In genomic region chr2:166442997-166443396, GRCm38 (mm10) we compare ENCODE assay signal across 10 mouse cellular contexts.
DNase-seq lines count a peak whose midpoint lies in the region; ATAC-seq lines count a peak whose summit lies in the region.
"Had no signal": no experiment of that assay in that cellular context is flagged by ENCODE, and none has a peak within 500 bp of the region (broad histone marks: within the 10 kb centered on the region; RNA-seq: fewer than 3 reads in every experiment).

No protein-coding gene starts in this region.

- intact Hi-C loops in gastrocnemius, postnatal 36 days (cut with DNase I) = no loop called here
- intact Hi-C loops in left cerebral cortex, postnatal 36 days (cut with DNase I) = loop anchor here (5.0 kb wide), 3 partner anchors 91 to 336 kb away; partner anchors contain the start of gene Sulf2

- H3K9ac ChIP-seq in kidney, embryonic 16.5 days (replicated peaks; ENCODE audit: low read length) = no peak overlapping the region
- no peak overlapping the region for H3K9ac ChIP-seq in kidney, embryonic 15.5 days
- H3K9ac ChIP-seq in embryonic facial prominence, embryonic 11.5 days (replicated peaks; ENCODE audit: low read length) = peak overlapping the region; percentile 37
- H3K9ac ChIP-seq in limb, embryonic 12.5 days (replicated peaks) = no peak overlapping the region
- H3K9ac ChIP-seq in neural tube, embryonic 12.5 days = no peak overlapping the region
- H3K9ac ChIP-seq: embryonic facial prominence, embryonic 15.5 days had no signal

- peak; percentile 55; the same call in 1 of the 2 replicates for ATAC-seq in kidney, embryonic 16.5 days (ENCODE audit: low FRiP score, low TSS enrichment)
- ATAC-seq in kidney, embryonic 15.5 days (replicated peaks; ENCODE audit: low FRiP score) = no peak
- no peak for ATAC-seq in embryonic facial prominence, embryonic 11.5 days (replicated peaks; ENCODE audit: insufficient number of reproducible peaks, low FRiP score, low TSS enrichment, low read depth)
- no peak for ATAC-seq in limb, embryonic 12.5 days (ENCODE audit: insufficient number of reproducible peaks, insufficient read depth, low FRiP score, low TSS enrichment, low read depth)
- ATAC-seq in neural tube, embryonic 12.5 days (ENCODE audit: low FRiP score, low read depth) = peak; percentile 63; the same call in 1 of the 2 replicates
- no peak for ATAC-seq in inflammation-experienced regulatory T-cells, adult 6 months

- peak; percentile 47 for DNase-seq in embryonic facial prominence, embryonic 11.5 days (ENCODE audit: low spot score)
- no peak for DNase-seq in gastrocnemius, postnatal 36 days
- DNase-seq in left cerebral cortex, postnatal 36 days (ENCODE audit: low spot score in 2 of 2) = no peak

- H3K9me3 ChIP-seq in kidney, embryonic 16.5 days (ENCODE audit: low read length) = no peaks in the 10 kb centered on the region
- H3K9me3 ChIP-seq in kidney, embryonic 15.5 days (replicated peaks) = no peaks in the 10 kb centered on the region
- H3K9me3 ChIP-seq in embryonic facial prominence, embryonic 11.5 days (replicated peaks; ENCODE audit: control insufficient read depth, low read length) = no peaks in the 10 kb centered on the region
- H3K9me3 ChIP-seq in limb, embryonic 12.5 days = no peaks in the 10 kb centered on the region
- no peaks in the 10 kb centered on the region for H3K9me3 ChIP-seq in neural tube, embryonic 12.5 days
- H3K9me3 ChIP-seq: embryonic facial prominence, embryonic 15.5 days; megakaryocyte, embryonic 14.5 days had no signal

- WGBS in kidney, embryonic 16.5 days = 17% methylated on average over 15 of the region's 15 CpGs
- WGBS in kidney, embryonic 15.5 days = 21% methylated on average over 15 of the region's 15 CpGs
- WGBS in embryonic facial prominence, embryonic 11.5 days = 38% methylated on average over 15 of the region's 15 CpGs
- WGBS in limb, embryonic 12.5 days = 7% methylated on average over 15 of the region's 15 CpGs
- WGBS in neural tube, embryonic 12.5 days = 20% methylated on average over 15 of the region's 15 CpGs

- no peaks in the 10 kb centered on the region for H3K27me3 ChIP-seq in kidney, embryonic 16.5 days (ENCODE audit: insufficient read depth, low read length)
- H3K27me3 ChIP-seq in kidney, embryonic 15.5 days = peaks cover 17% of the 10 kb centered on the region; the same call in 1 of the 2 replicates
- H3K27me3 ChIP-seq in embryonic facial prominence, embryonic 11.5 days (ENCODE audit: control insufficient read depth, insufficient read depth, low read length) = no peaks in the 10 kb centered on the region
- no peaks in the 10 kb centered on the region for H3K27me3 ChIP-seq in limb, embryonic 12.5 days
- H3K27me3 ChIP-seq in neural tube, embryonic 12.5 days (replicated peaks) = 0 out of 2 replicates have a peak, but pooled peaks cover 3% of the 10 kb centered on the region

- H3K4me2 ChIP-seq in kidney, embryonic 16.5 days (replicated peaks; ENCODE audit: low read depth, low read length) = no peak overlapping the region
- no peak overlapping the region for H3K4me2 ChIP-seq in kidney, embryonic 15.5 days
- no peak overlapping the region for H3K4me2 ChIP-seq in embryonic facial prominence, embryonic 11.5 days (ENCODE audit: low read depth, low read length)
- H3K4me2 ChIP-seq in limb, embryonic 12.5 days = no peak overlapping the region
- no peak overlapping the region for H3K4me2 ChIP-seq in neural tube, embryonic 12.5 days (replicated peaks)
- H3K4me2 ChIP-seq: embryonic facial prominence, embryonic 15.5 days had no signal

- H3K4me3 ChIP-seq in kidney, embryonic 16.5 days (ENCODE audit: low read length) = no peak overlapping the region
- H3K4me3 ChIP-seq in kidney, embryonic 15.5 days (replicated peaks) = no peak overlapping the region
- H3K4me3 ChIP-seq in embryonic facial prominence, embryonic 11.5 days (ENCODE audit: low read depth, low read length) = no peak overlapping the region
- H3K4me3 ChIP-seq in limb, embryonic 12.5 days (replicated peaks) = no peak overlapping the region
- H3K4me3 ChIP-seq in neural tube, embryonic 12.5 days = no peak overlapping the region
- H3K4me3 ChIP-seq: embryonic facial prominence, embryonic 15.5 days; megakaryocyte, embryonic 14.5 days had no signal

- H3K27ac ChIP-seq in kidney, embryonic 16.5 days (ENCODE audit: low read length) = no peak overlapping the region
- H3K27ac ChIP-seq in kidney, embryonic 15.5 days = no peak overlapping the region
- H3K27ac ChIP-seq in embryonic facial prominence, embryonic 11.5 days (replicated peaks; ENCODE audit: low read depth, low read length) = no peak overlapping the region
- H3K27ac ChIP-seq in limb, embryonic 12.5 days = peak overlapping the region; percentile 62
- H3K27ac ChIP-seq in neural tube, embryonic 12.5 days = peak overlapping the region; percentile 69; the same call in 1 of the 2 replicates
- H3K27ac ChIP-seq: embryonic facial prominence, embryonic 15.5 days had no signal

- no peaks in the 10 kb centered on the region for H3K36me3 ChIP-seq in kidney, embryonic 16.5 days (ENCODE audit: insufficient read depth, low read length)
- no peaks in the 10 kb centered on the region for H3K36me3 ChIP-seq in kidney, embryonic 15.5 days
- H3K36me3 ChIP-seq in embryonic facial prominence, embryonic 11.5 days (replicated peaks; ENCODE audit: control insufficient read depth, insufficient read depth, low read depth, low read length) = no peaks in the 10 kb centered on the region
- H3K36me3 ChIP-seq in limb, embryonic 12.5 days = no peaks in the 10 kb centered on the region
- no peaks in the 10 kb centered on the region for H3K36me3 ChIP-seq in neural tube, embryonic 12.5 days
- H3K36me3 ChIP-seq: embryonic facial prominence, embryonic 15.5 days had no signal

- peaks cover 30% of the 10 kb centered on the region for H3K4me1 ChIP-seq in kidney, embryonic 16.5 days (ENCODE audit: insufficient read depth, low read length)
- peaks cover 50% of the 10 kb centered on the region for H3K4me1 ChIP-seq in kidney, embryonic 15.5 days
- peaks cover 4% of the 10 kb centered on the region for H3K4me1 ChIP-seq in embryonic facial prominence, embryonic 11.5 days (ENCODE audit: control insufficient read depth, insufficient read depth, low read length)
- peaks cover 34% of the 10 kb centered on the region for H3K4me1 ChIP-seq in limb, embryonic 12.5 days (replicated peaks)
- peaks cover 49% of the 10 kb centered on the region for H3K4me1 ChIP-seq in neural tube, embryonic 12.5 days

Comparison
In these comparisons a context has a peak if more than half of its experiments do, and no peak if none do; other contexts are left out.
1. ATAC-seq: peak in kidney, embryonic 16.5 days (single experiment) and neural tube, embryonic 12.5 days (single experiment); none in kidney, embryonic 15.5 days (single experiment), embryonic facial prominence, embryonic 11.5 days (single experiment), limb, embryonic 12.5 days (single experiment) and inflammation-experienced regulatory T-cells, adult 6 months (single experiment).
2. H3K27ac ChIP-seq: peak in limb, embryonic 12.5 days (single experiment) and neural tube, embryonic 12.5 days (single experiment); none in kidney, embryonic 16.5 days (single experiment), kidney, embryonic 15.5 days (single experiment) and embryonic facial prominence, embryonic 11.5 days (single experiment).